Mouse (Mus musculus) T-helper 2 cell (primary cell): ENCODE data around the gene 1700080O16Rik.

ENCODE experiments used
- in situ Hi-C: fragments of 300-600 bp; cut with MboI, MseI; formaldehyde crosslinking; loops from one replicate; pipeline ENCODE4 v1.15.1; 2025; ENCODE audit warnings: high pct_unique_total_duplicates

The 1700080O16Rik gene

DNA sequence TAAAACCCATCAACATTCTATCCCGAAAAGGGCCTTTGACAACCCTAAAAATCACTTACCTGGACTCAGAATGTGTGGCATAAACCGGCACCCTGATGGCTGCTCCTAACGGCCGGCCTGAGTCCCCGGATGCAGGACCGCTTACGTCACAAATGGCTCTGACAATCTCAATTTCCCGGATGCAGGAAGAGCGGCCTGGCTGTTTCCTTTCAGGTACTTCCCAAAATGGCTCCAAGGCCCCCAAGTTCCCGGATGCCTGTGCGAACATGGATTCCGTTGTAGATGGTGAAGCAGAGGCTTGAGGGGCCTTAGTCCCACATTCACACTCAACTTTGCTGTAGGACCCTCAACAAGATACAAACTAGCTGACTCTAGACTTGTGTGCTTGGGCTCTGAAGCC lies at the start of gene 1700080O16Rik:
TSS of gene 1700080O16Rik (minus strand) at position 101 of the 400 bp plus-strand sequence.
- in situ Hi-C loops: no loop called here

DNA sequence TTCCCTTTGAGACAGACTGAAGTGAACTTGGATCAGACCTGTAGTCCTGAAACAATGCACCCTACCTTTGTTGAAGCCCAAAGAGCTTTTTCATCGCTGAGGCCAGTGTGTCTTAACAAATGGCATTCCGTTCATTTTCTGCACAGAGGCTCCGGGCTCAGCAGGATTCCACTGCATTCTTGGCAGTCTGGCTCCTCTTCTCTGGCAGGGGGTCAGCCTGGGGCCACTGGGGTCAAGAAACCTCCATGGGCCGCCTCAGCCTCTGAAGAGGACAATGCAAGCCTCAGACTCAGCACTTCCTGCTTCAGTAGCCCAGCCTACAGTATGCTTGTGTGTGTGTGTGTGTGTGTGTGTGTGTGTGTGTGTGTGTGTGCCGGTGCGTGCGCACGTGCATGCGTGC lies 45.1 kb upstream of the 1700080O16Rik start:
- in situ Hi-C loops: no loop called here

DNA sequence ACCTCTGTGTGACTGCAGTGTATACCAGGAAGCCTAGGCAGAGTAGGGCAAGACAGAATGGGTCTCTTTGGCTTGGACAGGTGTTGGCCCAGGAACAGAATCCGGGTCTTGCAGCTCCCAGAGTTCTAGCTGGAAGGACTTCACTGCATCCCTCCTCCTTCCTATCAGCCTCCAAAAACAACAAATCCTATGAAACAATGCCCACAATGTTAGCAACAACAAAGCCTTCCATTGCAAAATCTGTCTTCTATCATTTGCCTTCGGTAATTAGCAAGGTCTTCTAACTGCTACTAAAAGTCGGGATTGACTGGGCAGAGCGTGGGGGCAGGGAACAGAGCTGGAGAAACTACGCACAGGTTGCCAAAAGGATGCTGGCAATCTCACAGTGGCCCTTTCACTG lies 27.5 kb upstream of the 1700080O16Rik start:
- in situ Hi-C loops: no loop called here

DNA sequence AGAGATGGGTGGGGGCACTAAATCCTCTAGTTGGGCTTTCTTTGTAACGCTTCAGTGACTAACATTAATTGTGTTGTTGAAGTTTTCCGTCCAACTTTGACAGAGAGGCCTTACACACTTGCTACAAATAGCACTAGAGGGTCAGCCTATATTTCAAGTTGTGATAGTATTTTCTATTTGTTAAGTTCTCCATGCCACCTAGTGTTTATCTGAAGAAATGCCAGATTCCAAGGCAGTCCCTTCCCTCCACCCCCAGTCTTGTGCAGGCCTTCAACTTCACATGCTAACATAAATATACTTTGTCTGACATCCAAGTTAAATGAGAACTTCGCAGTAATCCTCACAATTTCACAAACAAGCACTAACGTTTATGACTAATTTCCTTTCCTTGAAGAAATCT lies 26.9 kb upstream of the 1700080O16Rik start:
- in situ Hi-C loops: no loop called here

DNA sequence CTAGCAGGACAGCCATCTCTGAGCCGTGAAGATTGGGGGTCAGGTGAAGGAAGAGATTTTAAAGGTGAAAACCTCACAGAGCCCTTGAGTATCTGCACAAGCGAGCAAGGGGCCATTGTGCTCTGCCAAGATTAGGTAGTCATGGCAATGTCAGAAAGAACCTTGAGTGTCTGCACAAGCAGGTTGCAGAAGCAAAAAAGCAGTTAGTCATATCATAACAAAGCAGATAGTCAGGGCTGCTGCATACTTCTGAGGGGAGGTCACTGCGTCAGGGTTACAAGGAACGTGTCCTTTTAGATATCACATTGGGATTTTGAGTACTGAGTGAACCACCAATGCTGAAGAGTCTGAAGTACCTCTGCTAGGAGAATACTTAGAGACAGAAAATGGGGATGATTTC lies 3.8 kb upstream of the 1700080O16Rik start:
- in situ Hi-C loops: no loop called here

DNA sequence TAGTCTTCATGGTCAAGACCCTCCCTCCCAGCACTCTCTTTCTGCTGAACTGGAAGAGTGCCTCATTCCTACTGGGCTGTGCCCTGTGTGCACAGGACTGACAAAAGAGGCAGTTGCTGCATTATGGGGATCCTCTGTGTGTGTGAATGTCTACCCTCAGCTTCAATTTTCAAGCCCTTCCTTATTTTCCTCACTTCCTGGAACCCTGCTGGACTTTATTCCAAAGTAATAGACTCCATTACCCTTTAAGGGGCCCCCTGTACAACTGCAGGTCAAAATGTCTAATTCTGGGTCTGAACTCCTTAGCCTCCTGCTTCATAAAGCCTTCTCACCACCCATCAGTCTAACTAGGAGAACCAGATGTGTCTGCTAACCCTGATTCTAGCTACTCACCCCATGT lies 2.0 kb upstream of the 1700080O16Rik start:
- in situ Hi-C loops: no loop called here

DNA sequence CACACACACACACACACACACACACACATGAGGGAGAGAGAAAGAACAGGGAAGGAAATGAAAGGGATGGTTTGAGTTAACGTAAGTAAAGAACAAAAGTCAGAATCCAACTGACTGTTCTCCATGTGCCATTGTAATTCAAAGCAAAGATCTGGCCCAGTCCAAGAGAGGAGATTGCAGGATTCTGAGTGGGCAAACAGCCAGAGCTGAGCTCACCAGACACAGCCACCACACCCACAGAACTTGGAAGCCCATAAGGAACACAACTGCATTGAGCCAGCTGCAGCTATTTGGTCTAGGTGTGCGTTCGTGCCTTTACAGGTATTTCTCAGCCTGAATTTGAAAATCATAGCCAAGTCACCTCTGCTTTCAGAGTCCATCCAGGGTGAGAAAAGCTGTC lies 24.5 kb downstream of the 1700080O16Rik start:
- in situ Hi-C loops: no loop called here

DNA sequence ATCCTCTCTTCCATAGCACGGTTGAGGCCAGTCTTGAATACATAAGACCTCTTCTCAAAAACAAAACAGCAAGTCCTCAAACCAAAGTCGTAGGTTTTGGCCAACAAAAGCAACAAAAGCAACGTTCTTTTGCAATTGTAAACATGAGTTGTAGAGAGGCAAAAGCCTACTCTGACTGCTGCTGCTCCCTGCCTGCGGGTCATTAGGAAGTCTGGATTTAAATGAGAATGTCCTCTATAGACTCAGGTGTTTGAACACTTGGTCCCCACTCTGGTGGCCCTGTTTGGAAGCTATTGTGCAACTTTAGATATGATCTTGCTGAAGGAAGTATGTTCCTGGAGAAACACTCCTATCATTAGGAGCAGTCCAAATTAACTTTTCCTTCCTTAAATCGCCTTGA lies 34.5 kb downstream of the 1700080O16Rik start:
- in situ Hi-C loops: no loop called here

DNA sequence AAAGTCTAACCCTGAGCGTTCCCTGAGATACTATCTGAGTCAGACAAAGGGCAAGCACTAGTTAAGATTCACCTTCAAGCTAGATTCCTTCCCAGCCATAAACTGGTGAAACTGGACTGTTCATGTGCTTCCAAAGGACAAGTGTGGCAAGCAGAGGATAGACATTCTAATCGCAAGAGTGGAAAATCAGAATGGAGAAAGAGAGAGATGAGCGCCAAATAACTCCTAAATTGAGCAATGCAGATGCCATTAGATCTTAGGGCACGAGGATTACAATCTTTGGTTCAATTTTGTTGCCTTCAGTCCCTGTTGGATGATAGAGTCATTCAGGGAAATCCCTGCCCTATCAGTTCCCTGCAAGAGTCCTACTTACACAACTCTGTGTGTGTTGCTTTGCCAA lies 53.5 kb downstream of the 1700080O16Rik start:
- in situ Hi-C loops: no loop called here
